Mouse (Mus musculus) kidney, adult 2 months (tissue): ENCODE measurements around the gene ccdc198. TPM values are rescaled to one million over a fixed set of nuclear protein-coding genes. Genes with fewer than 3 reads are reported as not detected.
A peak's percentile ranks its signal among the peaks of the same experiment; 100 is the strongest.

ENCODE experiments used
- DNase-seq: peaks from one replicate; pipeline ENCODE4 v3.0.0; 2021
- H3K27ac ChIP-seq: fragments of 200-500 bp; 2 replicates; pipeline ENCODE4 v1.5.1; 2012; ENCODE audit warnings: low read depth, low read length, control low read depth, inconsistent platforms; ENCODE audit not compliant: insufficient read depth
- H3K27me3 ChIP-seq: fragments of 200-500 bp; replicated peaks from 2 replicates; pipeline ENCODE4 v1.6.1; 2012; ENCODE audit warnings: mild to moderate bottlenecking, moderate library complexity, low read length, inconsistent platforms; ENCODE audit not compliant: control insufficient read depth, insufficient read depth
- H3K36me3 ChIP-seq: fragments of 200-500 bp; 2 replicates; pipeline ENCODE4 v1.6.1; 2012; ENCODE audit warnings: mild to moderate bottlenecking, moderate library complexity, low read length, inconsistent platforms; ENCODE audit not compliant: control insufficient read depth, insufficient read depth
- H3K4me1 ChIP-seq: fragments of 200-500 bp; 2 replicates; pipeline ENCODE4 v1.6.1; 2011; ENCODE audit warnings: low read length; ENCODE audit not compliant: control insufficient read depth, insufficient read depth
- H3K4me3 ChIP-seq: fragments of 200-500 bp; 2 replicates; pipeline ENCODE4 v1.5.1; 2011; ENCODE audit warnings: mild to moderate bottlenecking, low read depth, low read length, control low read depth; ENCODE audit not compliant: insufficient read depth
- CTCF ChIP-seq: fragments of 200-500 bp; conservative IDR thresholded peaks from 2 replicates; pipeline ENCODE4 v1.5.1; 2011; ENCODE audit warnings: low read depth, mild to moderate bottlenecking, control low read depth, low read length, moderate library complexity, mixed read lengths; ENCODE audit not compliant: insufficient read depth, insufficient read length
- POLR2A ChIP-seq: fragments of 200-500 bp; IDR thresholded peaks from one replicate; pipeline ENCODE4 v1.6.1; 2011; ENCODE audit warnings: low read depth, low read length, control low read depth
- WGBS: fragments of 180-500 bp; shearing (Covaris S2); methylation state at CpG from one replicate; pipeline ENCODE4 v1.1.7; 2018; 5-methylcytosine and 5-hydroxymethylcytosine counted together
- polyA plus RNA-seq: library from polyadenylated mRNA; depleted of rRNA; stranded (reverse); fragments of >200 nt; gene quantifications from 2 replicates; pipeline ENCODE4 v1.2.3, GENCODE M21; 2012

Gene ccdc198
- polyA plus RNA-seq, 1 experiment = 53.1 TPM

DNA sequence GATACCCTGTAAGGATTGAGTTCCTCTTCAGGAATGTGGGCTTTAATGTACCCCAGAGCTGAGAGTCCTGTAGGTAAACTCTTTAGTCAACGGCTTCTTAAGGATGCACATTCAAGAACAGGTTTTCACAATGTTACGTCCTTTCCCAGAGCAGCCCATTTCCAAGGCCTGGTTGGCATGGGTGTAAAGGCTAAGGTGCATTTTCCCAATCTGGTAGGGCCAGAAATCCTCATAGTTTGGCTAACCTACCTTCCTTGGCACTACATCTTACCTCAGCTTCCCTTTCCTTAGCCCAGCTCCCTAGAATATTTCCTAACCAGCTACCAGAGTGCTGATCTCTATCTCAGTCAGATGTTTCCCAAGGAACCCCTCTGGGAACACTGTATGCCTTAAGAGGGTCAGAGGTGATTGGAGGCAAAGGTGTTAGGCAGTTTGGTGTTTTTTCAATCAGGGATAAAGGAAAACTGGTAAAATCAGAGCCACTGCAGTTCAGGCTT is 48.2 kb downstream of the ccdc198 start:
- Histone ChIP-seq H3K27me3 (no peaks in the 10 kb centered on the region), H3K27ac (no peak overlapping the region), H3K4me3 (no peak overlapping the region), H3K36me3 (no peaks in the 10 kb centered on the region), H3K4me1 (no peaks in the 10 kb centered on the region)
- WGBS = 89% methylated on average over 2 of the region's 2 CpGs
- no peak for DNase-seq
- TF ChIP-seq POLR2A = no peak

DNA sequence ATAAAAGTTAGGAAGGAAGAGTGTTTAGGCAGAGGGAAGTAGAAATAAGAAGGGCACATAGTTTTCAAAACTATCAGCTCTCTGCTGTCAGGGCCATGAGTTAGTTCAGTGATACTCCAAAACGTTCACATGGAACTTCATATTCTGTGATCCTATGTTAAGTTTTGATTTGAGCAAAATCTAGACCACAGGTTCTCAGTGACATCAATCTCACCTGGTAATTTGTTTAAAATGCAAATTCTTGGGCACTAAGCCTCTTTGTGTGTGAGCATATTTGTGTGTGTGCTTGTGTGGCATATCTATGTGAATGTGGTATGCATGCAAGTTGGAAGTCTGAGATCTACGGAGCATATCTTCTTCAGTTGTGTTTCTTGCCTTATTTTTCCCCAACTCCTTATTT is 59.0 kb downstream of the ccdc198 start:
- DNase-seq = no peak
- H3K36me3 ChIP-seq = peaks cover 4% of the 10 kb centered on the region
- 86% methylated on average over 2 of the region's 2 CpGs for WGBS

DNA sequence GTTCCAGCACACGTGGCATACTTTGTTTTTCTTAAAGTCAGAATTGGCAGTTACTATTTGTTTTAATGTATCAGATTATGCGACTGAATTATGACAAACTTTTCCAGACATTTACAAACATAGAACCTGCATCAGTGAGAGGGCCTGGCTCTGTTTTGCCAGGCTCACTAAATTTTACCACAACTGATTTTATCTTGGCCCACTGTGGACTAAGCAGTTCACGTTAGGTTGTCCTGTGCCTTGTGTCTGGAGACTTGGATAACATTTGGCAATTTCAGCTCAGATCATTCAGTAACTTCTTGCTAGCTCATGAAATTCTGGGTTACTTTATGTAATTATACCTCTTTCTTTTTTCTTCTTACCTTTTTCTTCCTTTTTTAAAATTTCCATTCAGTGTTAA is 65.5 kb downstream of the ccdc198 start:
- Histone ChIP-seq H3K4me1 (0 out of 2 replicates have a peak, but pooled peaks cover under 1% of the 10 kb centered on the region), H3K36me3 (peaks cover 3% of the 10 kb centered on the region; the same call in 1 of the 2 replicates), H3K27me3 (no peaks in the 10 kb centered on the region), H3K4me3 (no peak overlapping the region), H3K27ac (no peak overlapping the region)
- DNase-seq = no peak
- 71% methylated on average over 3 of the region's 3 CpGs for WGBS
- TF ChIP-seq POLR2A (no peak), CTCF (no peak)

More for the DNA sequence above, 59.0 kb downstream of the ccdc198 start:
- H3K4me1 ChIP-seq = no peaks in the 10 kb centered on the region
- H3K4me3 ChIP-seq = no peak overlapping the region
- TF ChIP-seq POLR2A (no peak), CTCF (no peak)
- H3K27me3 ChIP-seq = no peaks in the 10 kb centered on the region
- H3K27ac ChIP-seq = no peak overlapping the region

DNA sequence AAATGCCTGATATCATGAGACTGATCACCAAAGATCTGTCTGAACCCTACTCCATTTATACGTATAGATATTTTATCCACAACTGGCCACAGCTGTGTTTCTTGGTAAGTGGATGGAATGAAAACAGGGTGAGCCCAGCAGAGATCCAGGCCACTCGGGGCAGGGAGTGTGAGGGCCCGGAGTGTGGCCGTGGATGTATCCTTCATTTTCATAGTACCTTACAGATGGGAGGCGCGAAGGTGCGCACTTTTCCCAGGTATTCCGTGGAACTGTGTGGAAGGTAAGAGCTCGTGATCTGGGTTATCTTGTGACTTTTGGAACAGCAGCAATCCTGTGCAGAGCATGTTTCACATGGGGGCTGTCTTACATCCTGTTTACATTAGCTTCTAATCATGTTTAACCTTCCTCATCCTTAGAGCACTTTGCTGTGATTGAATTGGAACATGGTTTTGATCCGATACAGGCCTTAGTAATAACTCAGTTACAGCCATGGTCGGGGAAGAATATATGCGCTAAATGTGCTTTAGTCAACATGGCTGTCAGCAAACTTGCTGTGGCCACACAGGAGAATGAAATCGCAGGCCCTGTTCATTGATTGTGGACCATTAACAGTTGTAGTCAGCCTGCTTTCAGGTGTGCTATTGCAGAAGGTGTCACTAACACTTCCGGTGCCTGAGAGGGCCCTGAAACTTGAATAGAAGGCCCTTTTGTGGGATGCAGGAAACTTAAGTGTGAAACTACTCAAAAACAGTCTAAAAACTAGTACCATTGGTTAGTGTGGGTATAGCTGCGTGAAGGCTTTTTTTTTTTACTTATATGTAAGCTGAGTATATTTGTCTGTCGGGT is 71.8 kb downstream of the ccdc198 start:
- DNase-seq = peak; percentile 7
- Histone ChIP-seq H3K27me3 (no peaks in the 10 kb centered on the region), H3K4me1 (peaks cover 11% of the 10 kb centered on the region; the same call in 1 of the 2 replicates), H3K27ac (no peak overlapping the region), H3K4me3 (peak overlapping the region; percentile 99), H3K36me3 (peaks cover 2% of the 10 kb centered on the region; the same call in 1 of the 2 replicates)
- TF ChIP-seq POLR2A (no peak), CTCF (no peak)
- WGBS = 24% methylated on average over 16 of the region's 16 CpGs

DNA sequence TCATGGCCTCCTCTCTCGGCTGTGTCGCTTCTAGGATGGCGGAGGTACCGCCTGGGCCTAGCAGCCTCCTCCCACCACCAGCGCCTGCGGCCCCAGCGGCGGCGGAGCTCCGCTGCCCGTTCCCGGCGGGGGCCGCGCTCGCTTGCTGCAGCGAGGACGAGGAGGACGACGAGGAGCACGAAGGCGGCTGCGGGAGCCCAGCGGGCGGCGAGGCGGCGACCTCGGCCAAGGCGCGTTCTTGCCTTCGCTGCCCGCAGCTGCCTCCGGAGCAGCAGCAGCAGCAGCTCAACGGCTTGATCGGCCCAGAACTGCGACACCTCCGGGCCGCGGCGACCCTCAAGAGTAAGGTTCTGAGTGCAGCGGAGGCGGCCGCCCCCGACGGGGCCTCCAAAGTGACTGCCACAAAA is 72.7 kb downstream of the ccdc198 start:
- WGBS = 0% methylated on average over 46 of the region's 46 CpGs
- Histone ChIP-seq H3K36me3 (no peaks in the 10 kb centered on the region), H3K27ac (peak overlapping the region; percentile 56; the same call in 1 of the 2 replicates), H3K4me3 (peak overlapping the region; percentile 99), H3K27me3 (no peaks in the 10 kb centered on the region), H3K4me1 (peaks cover 11% of the 10 kb centered on the region; the same call in 1 of the 2 replicates)
- peak; percentile 44 for DNase-seq
- no peak for TF ChIP-seq POLR2A
- no peak for TF ChIP-seq CTCF

DNA sequence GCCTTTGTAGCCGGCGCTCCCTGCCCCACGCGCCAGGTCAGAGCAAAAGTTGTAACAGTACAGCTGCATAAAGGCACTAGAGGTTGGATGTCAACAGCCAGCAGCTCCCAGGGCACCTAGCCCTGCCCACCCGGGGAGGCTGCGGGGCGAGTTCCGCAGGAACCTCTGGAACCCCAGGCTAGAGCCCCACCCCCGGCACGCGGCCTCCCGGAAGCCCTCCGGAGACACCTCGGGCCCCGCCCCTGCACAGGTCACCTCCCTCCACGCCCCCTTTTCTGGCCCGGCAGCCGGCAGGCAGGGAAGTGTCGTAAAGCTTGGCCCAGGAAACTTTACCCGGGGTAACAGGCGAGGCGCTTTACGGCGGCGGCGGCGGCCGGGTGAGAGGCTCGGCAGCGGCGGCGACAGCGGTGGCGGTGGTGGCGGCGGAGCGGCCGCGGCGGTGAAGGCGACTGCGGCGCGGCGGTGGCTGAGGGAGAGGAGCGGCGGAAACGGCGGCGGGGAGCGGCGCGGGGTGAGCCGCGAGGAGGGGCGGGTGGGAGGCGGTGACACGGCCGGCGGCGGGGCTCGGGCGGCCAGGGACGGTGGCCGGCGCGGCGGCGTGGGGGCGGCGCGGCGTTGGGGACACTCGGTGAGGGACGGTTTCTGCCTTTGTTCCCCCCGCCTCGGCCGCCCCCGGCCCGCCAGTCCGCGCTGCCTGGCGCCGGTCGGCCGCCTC is 73.2 kb downstream of the ccdc198 start, which contains the start of gene Naa30:
Gene Naa30 (plus strand): TSS at position 360 of the 715 bp plus-strand sequence.
- Histone ChIP-seq H3K36me3 (no peaks in the 10 kb centered on the region), H3K4me1 (peaks cover 11% of the 10 kb centered on the region; the same call in 1 of the 2 replicates), H3K27ac (peak within 1 kb of the TSS; percentile 56), H3K4me3 (peak within 1 kb of the TSS; percentile 99), H3K27me3 (no peaks in the 10 kb centered on the region)
- no peak for TF ChIP-seq CTCF
- peak; percentile 22 for TF ChIP-seq POLR2A
- WGBS = 1% methylated on average over 85 of the region's 86 CpGs
- peak; percentile 99 for DNase-seq
